In genomic region chr9:68941037-68941436, GRCm38 (mm10) we compare ENCODE assay signal across 8 mouse cellular contexts.
A peak's percentile ranks its signal among the peaks of the same experiment; 100 is the strongest.
DNase-seq lines count a peak whose midpoint lies in the region; ATAC-seq and TF ChIP-seq lines count a peak whose summit lies in the region.
"Had no signal": no experiment of that assay in that cellular context is flagged by ENCODE, and none has a peak within 500 bp of the region (broad histone marks: within the 10 kb centered on the region; RNA-seq: fewer than 3 reads in every experiment).

No protein-coding gene starts in this region.

- H3K36me3 ChIP-seq in hindbrain, postnatal 0 days (ENCODE audit: insufficient read depth, low read length): no peaks in the 10 kb centered on the region
- H3K36me3 ChIP-seq in hindbrain, embryonic 14.5 days (replicated peaks; ENCODE audit: control insufficient read depth, insufficient read depth): no peaks in the 10 kb centered on the region

- H3K4me2 ChIP-seq in hindbrain, postnatal 0 days (ENCODE audit: low read depth, low read length): no peak overlapping the region
- no peak overlapping the region for H3K4me2 ChIP-seq in hindbrain, embryonic 14.5 days (replicated peaks)

- no peaks in the 10 kb centered on the region for H3K9me3 ChIP-seq in hindbrain, postnatal 0 days (ENCODE audit: low read length)
- no peaks in the 10 kb centered on the region; the same call in 1 of the 2 replicates for H3K9me3 ChIP-seq in hindbrain, embryonic 14.5 days (ENCODE audit: control insufficient read depth, low read length)

- DNase-seq in hindbrain, postnatal 0 days (ENCODE audit: low spot score): peak; percentile 69
- DNase-seq in hindbrain, embryonic 14.5 days (ENCODE audit: low spot score): no peak
- DNase-seq in cerebellum, postnatal 10 days: peak; percentile 34 to 35
- DNase-seq in gastrocnemius, postnatal 25 days: peak; percentile 86
- DNase-seq in kidney, postnatal 36 days: peak; percentile 71 to 93
- DNase-seq in yolk sac, embryonic 10.5 days (ENCODE audit: low spot score): peak; percentile 3

- H3K27me3 ChIP-seq in hindbrain, postnatal 0 days (ENCODE audit: insufficient read depth, low read length): no peaks in the 10 kb centered on the region
- no peaks in the 10 kb centered on the region for H3K27me3 ChIP-seq in hindbrain, embryonic 14.5 days (ENCODE audit: control insufficient read depth, insufficient read depth, low read length)
- H3K27me3 ChIP-seq: megakaryocyte, embryonic 14.5 days had no signal

- H3K4me3 ChIP-seq in hindbrain, postnatal 0 days (ENCODE audit: low read length): no peak overlapping the region
- no peak overlapping the region for H3K4me3 ChIP-seq in hindbrain, embryonic 14.5 days (replicated peaks; ENCODE audit: low read length)
- H3K4me3 ChIP-seq: megakaryocyte, embryonic 14.5 days had no signal

- H3K27ac ChIP-seq in hindbrain, postnatal 0 days: no peak overlapping the region
- no peak overlapping the region for H3K27ac ChIP-seq in hindbrain, embryonic 14.5 days

- peaks cover 8% of the 10 kb centered on the region for H3K4me1 ChIP-seq in hindbrain, postnatal 0 days (ENCODE audit: insufficient read depth, low read length)
- H3K4me1 ChIP-seq in hindbrain, embryonic 14.5 days (replicated peaks; ENCODE audit: control insufficient read depth, insufficient read depth, low read length): no peaks in the 10 kb centered on the region; the same call in 1 of the 2 replicates
- H3K4me1 ChIP-seq: megakaryocyte, embryonic 14.5 days had no signal

- 36% methylated on average over 7 of the region's 7 CpGs for WGBS in hindbrain, postnatal 0 days
- 58% methylated on average over 7 of the region's 7 CpGs for WGBS in hindbrain, embryonic 14.5 days

- H3K9ac ChIP-seq in hindbrain, postnatal 0 days (replicated peaks; ENCODE audit: low read length): no peak overlapping the region
- no peak overlapping the region for H3K9ac ChIP-seq in hindbrain, embryonic 14.5 days

- TF ChIP-seq CTCF in hindbrain, postnatal 0 days (IDR thresholded peaks at IDR 0.05; ENCODE audit: low read depth): no peak

- ATAC-seq in hindbrain, postnatal 0 days: peak; percentile 78
- ATAC-seq in hindbrain, embryonic 14.5 days (ENCODE audit: low FRiP score): no peak
- no peak for ATAC-seq in granulocyte monocyte progenitor cell, adult 5-6 weeks (replicated peaks; ENCODE audit: poor library complexity, severe bottlenecking)
